Mouse (Mus musculus) limb, embryonic 11.5 days (tissue): ENCODE measurements around the gene Dcun1d3. TPM values are rescaled to one million over a fixed set of nuclear protein-coding genes. Genes with fewer than 3 reads are reported as not detected.

Source experiments
- ATAC-seq: fragments of 200-750 bp; cut with Nextera tagmentation; 2 replicates; pipeline ENCODE4 v1.8.0; 2017; ENCODE audit warnings: low read depth; ENCODE audit not compliant: insufficient number of reproducible peaks, low FRiP score, low TSS enrichment
- DNase-seq: peaks from one replicate; pipeline ENCODE4 v3.0.0-alpha.2; 2015; ENCODE audit warnings: low spot score
- H3K27ac ChIP-seq: fragments of 300-500 bp; sonication (generic); replicated peaks from 2 replicates; pipeline ENCODE4 v1.5.1; 2014; ENCODE audit warnings: low read depth, mild to moderate bottlenecking, low read length
- H3K27me3 ChIP-seq: fragments of 300-500 bp; sonication (generic); 2 replicates; pipeline ENCODE4 v1.6.1; 2014; ENCODE audit warnings: mild to moderate bottlenecking, low read length, mixed read lengths; ENCODE audit not compliant: control insufficient read depth, insufficient read depth
- H3K36me3 ChIP-seq: fragments of 300-500 bp; sonication (generic); 2 replicates; pipeline ENCODE4 v1.6.1; 2014; ENCODE audit warnings: mild to moderate bottlenecking, low read length, moderate library complexity, mixed read lengths; ENCODE audit not compliant: control insufficient read depth, insufficient read depth
- H3K4me1 ChIP-seq: fragments of 300-500 bp; sonication (generic); 2 replicates; pipeline ENCODE4 v1.6.1; 2014; ENCODE audit warnings: low read length, mixed read lengths; ENCODE audit not compliant: control insufficient read depth, insufficient read depth
- H3K4me2 ChIP-seq: fragments of 300-500 bp; sonication (generic); 2 replicates; pipeline ENCODE4 v1.6.1; 2014; ENCODE audit warnings: low read depth, mild to moderate bottlenecking, moderate library complexity; ENCODE audit not compliant: severe bottlenecking
- H3K4me3 ChIP-seq: fragments of 300-500 bp; sonication (generic); 2 replicates; pipeline ENCODE4 v1.5.1; 2014; ENCODE audit warnings: low read depth, low read length
- H3K9ac ChIP-seq: fragments of 300-500 bp; sonication (generic); 2 replicates; pipeline ENCODE4 v1.6.1; 2014; ENCODE audit warnings: mild to moderate bottlenecking, low read length
- H3K9me3 ChIP-seq: fragments of 300-500 bp; sonication (generic); 2 replicates; pipeline ENCODE4 v1.6.1; 2016; ENCODE audit warnings: low read length; ENCODE audit not compliant: control insufficient read depth
- WGBS: fragments of 180-500 bp; shearing (Covaris S2); extraction: QIAGEN DNeasy Blood & Tissue Kit; methylation state at CpG from one replicate; pipeline ENCODE4 v1.1.7; 2014; 5-methylcytosine and 5-hydroxymethylcytosine counted together
- polyA plus RNA-seq: library from polyadenylated mRNA; unstranded; fragments of >200 nt; fragmentation: Nextera tagmentation; extraction: Ambion mirVana; gene quantifications from 2 replicates; pipeline ENCODE4 v1.2.1, GENCODE M21; 2014

Gene Dcun1d3
- polyA plus RNA-seq, 1 experiment from 2014 or later = 8.0 TPM

DNA sequence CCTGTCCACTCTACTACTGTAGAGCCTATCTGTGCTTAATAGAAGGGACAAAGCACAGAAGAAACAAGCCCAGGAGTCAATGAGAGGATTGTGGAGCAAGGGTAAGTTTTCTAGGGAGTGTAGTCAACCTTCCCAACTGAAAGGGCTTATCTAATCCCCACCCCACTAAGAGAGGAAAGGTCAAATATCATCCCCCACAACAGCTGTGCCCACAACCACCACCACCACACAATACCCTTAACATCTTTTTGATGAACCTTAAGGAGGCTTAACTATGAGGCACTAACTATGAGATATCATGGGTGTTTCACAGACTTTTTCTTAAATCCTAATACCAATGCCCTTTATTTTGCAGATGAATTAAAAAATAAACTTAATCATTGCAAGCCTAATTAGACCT is 43.6 kb downstream of the Dcun1d3 start:
- DNase-seq = no peak
- Histone ChIP-seq H3K9me3 (no peaks in the 10 kb centered on the region), H3K36me3 (0 out of 2 replicates have a peak, but pooled peaks cover 2% of the 10 kb centered on the region), H3K27me3 (no peaks in the 10 kb centered on the region), H3K4me2 (no peak overlapping the region), H3K9ac (no peak overlapping the region), H3K4me3 (no peak overlapping the region), H3K4me1 (no peaks in the 10 kb centered on the region), H3K27ac (no peak overlapping the region)
- no peak for ATAC-seq

DNA sequence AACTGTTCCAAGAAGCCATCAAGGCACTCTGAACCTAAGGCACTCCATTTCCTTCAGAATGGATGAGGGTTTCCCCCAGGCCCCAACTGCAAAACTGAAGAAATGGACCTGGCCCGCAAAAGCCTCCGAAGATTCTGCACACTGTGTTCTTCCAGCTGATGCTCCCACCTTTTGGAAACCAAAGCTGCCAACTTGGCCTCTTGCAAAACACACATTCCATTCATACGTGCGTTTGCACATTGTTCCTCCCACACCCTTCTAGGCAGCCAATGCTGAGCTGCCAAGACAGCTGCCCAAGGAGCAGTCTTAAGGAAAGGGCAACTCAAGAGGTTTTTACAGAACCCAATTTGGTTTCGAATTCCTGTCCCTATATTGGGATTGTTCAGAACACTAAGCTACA is 45.4 kb downstream of the Dcun1d3 start:
- Histone ChIP-seq H3K27me3 (no peaks in the 10 kb centered on the region), H3K4me3 (no peak overlapping the region), H3K9ac (no peak overlapping the region), H3K4me2 (no peak overlapping the region), H3K9me3 (no peaks in the 10 kb centered on the region), H3K27ac (no peak overlapping the region), H3K4me1 (no peaks in the 10 kb centered on the region), H3K36me3 (0 out of 2 replicates have a peak, but pooled peaks cover 2% of the 10 kb centered on the region)
- ATAC-seq = no peak
- DNase-seq = no peak
- WGBS = 82% methylated on average over 5 of the region's 5 CpGs

DNA sequence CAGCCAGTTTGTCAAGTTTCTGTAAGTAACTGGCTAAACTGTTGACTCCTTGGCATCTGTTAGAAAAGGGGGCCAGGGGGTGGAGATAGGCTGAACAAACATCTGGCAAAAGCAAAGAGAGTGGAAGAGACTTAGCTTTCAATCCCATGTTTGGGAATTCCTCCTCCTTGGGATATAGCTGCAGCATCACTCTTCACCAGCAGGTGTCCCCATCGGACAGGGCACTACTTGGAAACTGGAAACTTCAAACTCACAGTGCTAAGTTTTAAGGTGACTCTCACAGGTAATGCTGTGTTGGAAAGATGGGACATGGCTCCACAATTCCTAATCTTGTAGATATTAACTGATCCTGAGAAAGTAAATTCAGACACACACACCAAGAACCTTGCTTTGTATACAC is 47.0 kb downstream of the Dcun1d3 start:
- no peak overlapping the region for H3K9ac ChIP-seq
- no peaks in the 10 kb centered on the region for H3K4me1 ChIP-seq
- peak; percentile 81 for DNase-seq
- no peak overlapping the region for H3K27ac ChIP-seq
- H3K9me3 ChIP-seq = no peaks in the 10 kb centered on the region
- peaks cover 2% of the 10 kb centered on the region; the same call in 1 of the 2 replicates for H3K36me3 ChIP-seq
- H3K27me3 ChIP-seq = no peaks in the 10 kb centered on the region
- no peak overlapping the region for H3K4me3 ChIP-seq
- ATAC-seq = no peak
- WGBS = 0% methylated on average over 1 of the region's 1 CpGs
- no peak overlapping the region for H3K4me2 ChIP-seq

DNA sequence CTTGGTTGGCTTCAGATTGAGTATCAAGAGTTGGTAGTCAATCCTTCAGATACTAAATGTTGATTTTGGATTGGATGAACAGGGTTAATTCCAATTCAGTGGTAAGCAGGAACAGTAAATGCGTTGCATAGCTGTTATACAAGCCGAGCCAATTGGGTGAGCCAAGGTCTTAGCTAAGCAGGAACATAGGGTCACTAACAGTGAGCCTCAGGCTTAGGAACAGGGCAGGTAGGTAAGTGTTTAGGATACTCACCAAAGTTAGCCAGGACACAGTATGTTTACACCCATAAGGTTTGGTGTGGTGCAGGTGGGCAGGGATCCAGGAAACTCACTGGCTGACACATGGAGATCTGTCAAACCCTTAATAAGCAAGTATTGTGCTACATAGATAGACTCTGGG is 48.7 kb downstream of the Dcun1d3 start:
- Histone ChIP-seq H3K9me3 (no peaks in the 10 kb centered on the region), H3K4me3 (no peak overlapping the region), H3K27me3 (no peaks in the 10 kb centered on the region), H3K9ac (no peak overlapping the region), H3K4me1 (no peaks in the 10 kb centered on the region), H3K27ac (no peak overlapping the region), H3K36me3 (peaks cover 2% of the 10 kb centered on the region; the same call in 1 of the 2 replicates), H3K4me2 (no peak overlapping the region)
- DNase-seq (no peak), ATAC-seq (no peak)
- 94% methylated on average over 2 of the region's 2 CpGs for WGBS

DNA sequence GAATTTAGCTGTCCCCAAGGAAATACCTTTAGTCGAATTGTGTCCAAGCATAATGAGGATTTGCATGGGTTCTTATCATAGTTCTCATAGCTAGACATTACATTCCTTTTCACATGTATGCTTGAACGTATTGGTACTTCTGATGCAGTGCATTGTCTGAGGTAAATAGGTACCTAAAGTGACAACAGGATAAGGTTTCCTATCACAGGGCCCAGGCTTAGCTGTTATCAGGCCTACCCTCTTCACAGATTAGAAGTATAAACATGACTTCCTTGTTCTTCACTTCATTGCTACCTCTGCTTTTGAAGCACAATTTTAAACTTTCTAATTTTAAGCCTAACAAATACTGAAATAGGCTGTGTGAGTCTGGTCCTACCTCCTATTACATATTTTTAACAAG is 50.6 kb downstream of the Dcun1d3 start:
- no peaks in the 10 kb centered on the region for H3K4me1 ChIP-seq
- no peak overlapping the region for H3K4me3 ChIP-seq
- peaks cover 2% of the 10 kb centered on the region; the same call in 1 of the 2 replicates for H3K36me3 ChIP-seq
- DNase-seq (no peak), ATAC-seq (no peak)
- no peak overlapping the region for H3K9ac ChIP-seq
- H3K27ac ChIP-seq = no peak overlapping the region
- H3K27me3 ChIP-seq = no peaks in the 10 kb centered on the region
- H3K9me3 ChIP-seq = no peaks in the 10 kb centered on the region
- WGBS = 87% methylated on average over 2 of the region's 2 CpGs
- H3K4me2 ChIP-seq = no peak overlapping the region

DNA sequence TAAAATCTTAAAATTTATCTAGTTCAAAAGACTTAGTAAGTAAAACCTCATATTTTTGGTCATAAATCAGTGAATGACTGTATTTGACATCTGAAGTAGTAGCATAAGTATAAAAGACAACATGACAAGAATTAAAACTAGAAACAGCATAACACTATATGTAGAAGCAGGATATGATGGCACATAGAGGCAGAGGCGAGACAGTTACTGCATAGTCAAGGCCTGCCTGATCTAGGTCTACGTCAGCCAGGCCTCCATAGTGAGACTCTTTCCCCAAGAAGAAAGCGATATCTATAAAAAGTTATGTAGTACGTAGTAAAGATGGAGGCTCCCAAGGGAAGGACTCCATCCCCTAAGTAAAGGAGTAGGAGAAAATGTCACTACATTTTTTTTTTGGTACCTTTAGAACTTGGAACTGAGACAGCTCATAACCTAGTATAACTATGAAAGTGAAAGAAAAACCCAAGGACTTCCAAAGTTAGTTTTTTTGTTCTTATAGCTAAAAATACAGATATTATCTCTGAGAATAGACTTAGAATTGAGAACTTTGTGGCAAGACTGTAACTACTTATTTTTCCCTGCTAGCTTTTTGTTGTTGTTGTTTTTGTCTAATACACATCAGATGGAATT is 54.2 kb downstream of the Dcun1d3 start:
- Histone ChIP-seq H3K4me3 (no peak overlapping the region), H3K9me3 (no peaks in the 10 kb centered on the region), H3K27me3 (no peaks in the 10 kb centered on the region), H3K4me1 (no peaks in the 10 kb centered on the region), H3K27ac (no peak overlapping the region), H3K4me2 (no peak overlapping the region), H3K36me3 (peaks cover 2% of the 10 kb centered on the region; the same call in 1 of the 2 replicates), H3K9ac (no peak overlapping the region)
- ATAC-seq = no peak
- 95% methylated on average over 4 of the region's 4 CpGs for WGBS
- DNase-seq = no peak

DNA sequence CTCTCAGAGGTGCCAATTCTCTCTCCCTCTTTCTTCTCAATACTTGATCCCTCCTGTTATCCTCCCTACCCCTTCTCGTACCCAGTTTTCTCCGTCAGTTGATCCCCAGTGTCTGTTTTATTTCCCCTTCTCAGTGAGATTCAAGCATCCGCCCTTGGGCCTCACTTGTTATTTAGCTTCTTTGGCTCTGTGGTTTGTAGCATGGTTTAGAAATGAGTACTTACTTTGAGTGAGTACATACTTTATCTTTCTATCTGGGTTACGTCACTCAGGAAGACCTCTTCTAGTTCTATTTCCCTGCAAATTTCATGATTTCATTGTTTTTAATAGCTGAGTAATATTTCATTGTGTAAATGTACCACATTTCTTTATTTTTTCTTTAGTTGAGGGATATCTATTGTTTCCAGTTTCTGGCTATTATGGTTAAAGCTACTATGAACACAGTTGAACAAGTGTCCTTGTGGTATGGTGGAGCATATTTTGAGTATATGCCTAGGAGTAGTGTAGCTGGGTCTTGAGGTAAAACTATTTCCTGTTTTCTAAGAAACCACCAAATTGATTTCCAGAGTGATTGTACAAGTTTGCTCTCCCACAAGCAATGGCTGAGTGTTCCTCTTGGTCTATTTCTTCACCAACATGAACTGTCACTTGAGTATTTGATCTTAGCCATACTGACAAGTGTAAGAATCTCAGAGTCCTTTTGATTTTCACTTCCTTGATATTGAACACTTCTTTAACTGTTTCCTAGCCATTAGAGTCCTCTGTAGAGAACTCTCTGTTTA is 59.9 kb downstream of the Dcun1d3 start:
- H3K9me3 ChIP-seq = no peaks in the 10 kb centered on the region
- H3K36me3 ChIP-seq = 0 out of 2 replicates have a peak, but pooled peaks cover 2% of the 10 kb centered on the region
- H3K4me1 ChIP-seq = no peaks in the 10 kb centered on the region
- H3K4me2 ChIP-seq = no peak overlapping the region
- H3K4me3 ChIP-seq = no peak overlapping the region
- H3K9ac ChIP-seq = no peak overlapping the region
- ATAC-seq (no peak), DNase-seq (no peak)
- 98% methylated on average over 4 of the region's 4 CpGs for WGBS
- no peak overlapping the region for H3K27ac ChIP-seq
- no peaks in the 10 kb centered on the region for H3K27me3 ChIP-seq

DNA sequence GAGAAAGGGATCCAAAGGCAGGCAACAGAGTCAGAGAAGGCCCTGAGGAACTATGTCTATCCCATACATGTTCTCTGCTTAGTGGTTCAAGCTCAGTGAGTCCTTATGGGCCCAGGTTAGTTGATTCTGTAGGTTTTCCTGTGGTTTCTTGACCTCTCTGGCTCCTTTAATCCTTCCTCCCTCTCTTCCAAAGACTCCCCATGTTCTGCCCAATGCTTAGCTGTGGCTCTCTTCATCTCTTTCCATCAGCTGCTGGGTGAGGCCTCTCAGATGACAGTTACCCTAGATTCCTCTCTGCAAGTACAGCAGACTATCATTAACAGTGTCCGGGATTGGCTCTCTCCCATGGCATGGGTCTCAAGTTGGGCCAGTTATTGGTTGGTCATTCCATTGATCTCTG is 60.7 kb downstream of the Dcun1d3 start:
- no peaks in the 10 kb centered on the region for H3K27me3 ChIP-seq
- ATAC-seq (no peak), DNase-seq (no peak)
- H3K36me3 ChIP-seq = 0 out of 2 replicates have a peak, but pooled peaks cover 2% of the 10 kb centered on the region
- H3K4me2 ChIP-seq = no peak overlapping the region
- WGBS = 92% methylated on average over 1 of the region's 1 CpGs
- no peak overlapping the region for H3K27ac ChIP-seq
- no peaks in the 10 kb centered on the region for H3K9me3 ChIP-seq
- H3K4me1 ChIP-seq = no peaks in the 10 kb centered on the region
- no peak overlapping the region for H3K9ac ChIP-seq
- no peak overlapping the region for H3K4me3 ChIP-seq
